Mouse (Mus musculus) heart, postnatal 25 days (tissue): Measurements from ENCODE around the gene Vmn1r60. TPM values are rescaled to one million over a fixed set of nuclear protein-coding genes. Genes with fewer than 3 reads are reported as not detected.
"Not testable (repeated sequence)": the region's sequence is repeated elsewhere in the genome, so short reads cannot be mapped to it uniquely, and the experiment has no call there.

ENCODE experiments used
- DNase-seq: peaks from one replicate; pipeline ENCODE4 v3.0.0; 2022; ENCODE audit warnings: low spot score
- intact Hi-C: fragments of 180-260 bp; cut with DNase I; formaldehyde crosslinking; loops from one replicate; pipeline ENCODE4 v1.15.1; 2025
- total RNA-seq, 2 experiments: library from RNA; stranded (reverse); gene quantifications; 2 replicates each; pipeline ENCODE4 v1.2.3; 2021

Gene Vmn1r60
- total RNA-seq: not detected

GRCm38 (mm10) chr7:5547217-5547616, at the start of gene Vmn1r60:
Gene Vmn1r60 (minus strand): TSS chr7:5547317.
- DNase-seq, intact Hi-C loops: not testable (repeated sequence)

DNA sequence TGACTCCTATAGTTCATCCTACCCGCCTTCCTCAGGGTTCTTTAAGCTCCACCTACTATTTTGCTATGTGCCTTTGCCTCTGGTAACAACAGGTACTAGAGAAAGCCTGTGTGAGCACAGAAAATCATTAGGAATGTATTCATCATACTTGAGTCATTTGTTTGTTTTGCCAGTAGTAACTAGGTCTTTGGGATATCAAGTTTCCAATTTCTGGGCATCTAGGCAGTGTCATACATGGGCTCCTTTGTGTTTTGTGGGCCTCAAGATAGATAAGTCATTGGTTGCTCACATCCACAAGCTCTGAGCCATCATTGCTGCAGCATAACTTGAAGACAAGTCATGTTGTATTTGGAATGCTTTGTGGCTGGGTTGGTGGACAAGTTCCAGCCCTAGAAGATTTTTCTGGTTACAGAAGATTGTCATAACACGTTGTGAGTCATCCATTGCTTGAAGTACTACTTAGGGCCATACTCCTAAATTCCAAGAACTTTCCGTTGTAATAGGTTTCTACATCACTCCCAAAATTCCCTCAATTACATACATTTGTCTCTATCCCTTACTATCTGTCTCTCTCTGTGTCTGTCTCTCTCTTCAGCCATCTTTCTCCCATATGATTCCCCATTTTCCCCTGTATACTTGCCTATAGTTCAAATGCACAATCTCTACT, 6.2 kb downstream of the Vmn1r60 start:
- DNase-seq, intact Hi-C loops: not testable (repeated sequence)

GRCm38 (mm10) chr7:5493856-5494255, 53.3 kb downstream of the Vmn1r60 start, which contains the start of gene Vmn2r28:
Gene Vmn2r28 (minus strand): TSS chr7:5493956.
- intact Hi-C loops, DNase-seq: not testable (repeated sequence)

Other genes starting within 250 kb of the Vmn1r60 start
- not detected for gene Gm5065, start 196.8 kb downstream of the Vmn1r60 start, total RNA-seq
- not detected for gene Nlrp2, start 196.3 kb downstream of the Vmn1r60 start, total RNA-seq
- gene Vmn1r58, start 133.9 kb downstream of the Vmn1r60 start, total RNA-seq: not detected
- not detected for gene Vmn1r59, start 90.5 kb downstream of the Vmn1r60 start, total RNA-seq
- not detected for gene Vmn2r28, start 53.4 kb downstream of the Vmn1r60 start, total RNA-seq
- gene Vmn1r61, start 66.0 kb upstream of the Vmn1r60 start, total RNA-seq: not detected
- gene Vmn1r62, start 126.3 kb upstream of the Vmn1r60 start, total RNA-seq: not detected